10 mouse cellular contexts compared by ENCODE assay signal in genomic region chr9:102183663-102184274, GRCm38 (mm10).
A peak's percentile ranks its signal among the peaks of the same experiment; 100 is the strongest.
DNase-seq lines count a peak whose midpoint lies in the region; ATAC-seq and TF ChIP-seq lines count a peak whose summit lies in the region.
"Had no signal": no experiment of that assay in that cellular context is flagged by ENCODE, and none has a peak within 500 bp of the region (broad histone marks: within the 10 kb centered on the region; RNA-seq: fewer than 3 reads in every experiment).

No protein-coding gene starts in this region.

- peak overlapping the region; percentile 41 for H3K4me2 ChIP-seq in heart, embryonic 14.5 days (ENCODE audit: low read length)
- H3K4me2 ChIP-seq in neural tube, embryonic 13.5 days = no peak overlapping the region
- H3K4me2 ChIP-seq in neural tube, embryonic 15.5 days = no peak overlapping the region
- H3K4me2 ChIP-seq in forebrain, postnatal 0 days (ENCODE audit: low read depth) = no peak overlapping the region
- no peak overlapping the region for H3K4me2 ChIP-seq in midbrain, embryonic 14.5 days (ENCODE audit: low read length)
- H3K4me2 ChIP-seq: stomach, embryonic 15.5 days had no signal

- no peak for DNase-seq in heart, adult 11 months
- DNase-seq in forebrain, postnatal 0 days = peak; percentile 81
- DNase-seq in midbrain, embryonic 14.5 days = peak; percentile 44
- DNase-seq in kidney, postnatal 25 days = no peak
- DNase-seq: gastrocnemius, postnatal 36 days had no signal

- H3K9me3 ChIP-seq in heart, embryonic 14.5 days (ENCODE audit: control insufficient read depth, low read length) = no peaks in the 10 kb centered on the region
- no peaks in the 10 kb centered on the region for H3K9me3 ChIP-seq in neural tube, embryonic 13.5 days
- no peaks in the 10 kb centered on the region for H3K9me3 ChIP-seq in neural tube, embryonic 15.5 days (replicated peaks)
- no peaks in the 10 kb centered on the region for H3K9me3 ChIP-seq in forebrain, postnatal 0 days (ENCODE audit: low read length)
- H3K9me3 ChIP-seq in midbrain, embryonic 14.5 days (ENCODE audit: control insufficient read depth, low read length) = no peaks in the 10 kb centered on the region
- H3K9me3 ChIP-seq: stomach, embryonic 15.5 days had no signal

- H3K9ac ChIP-seq in heart, embryonic 14.5 days (ENCODE audit: low read length) = no peak overlapping the region
- no peak overlapping the region for H3K9ac ChIP-seq in neural tube, embryonic 13.5 days
- H3K9ac ChIP-seq in neural tube, embryonic 15.5 days (replicated peaks) = no peak overlapping the region
- no peak overlapping the region for H3K9ac ChIP-seq in forebrain, postnatal 0 days
- no peak overlapping the region for H3K9ac ChIP-seq in midbrain, embryonic 14.5 days (replicated peaks; ENCODE audit: low read length)
- H3K9ac ChIP-seq: stomach, embryonic 15.5 days had no signal

- H3K27me3 ChIP-seq in heart, embryonic 14.5 days (ENCODE audit: control insufficient read depth, insufficient read depth, low read length) = peaks cover 11% of the 10 kb centered on the region; the same call in 1 of the 2 replicates
- H3K27me3 ChIP-seq in neural tube, embryonic 13.5 days = peaks cover 74% of the 10 kb centered on the region
- 0 out of 2 replicates have a peak, but pooled peaks cover 8% of the 10 kb centered on the region for H3K27me3 ChIP-seq in neural tube, embryonic 15.5 days (replicated peaks)
- no peaks in the 10 kb centered on the region for H3K27me3 ChIP-seq in forebrain, postnatal 0 days (ENCODE audit: insufficient read depth, low read length)
- H3K27me3 ChIP-seq in midbrain, embryonic 14.5 days (ENCODE audit: control insufficient read depth, insufficient read depth, low read length) = no peaks in the 10 kb centered on the region
- H3K27me3 ChIP-seq: stomach, embryonic 15.5 days had no signal

- no peak overlapping the region for H3K27ac ChIP-seq in heart, embryonic 14.5 days (replicated peaks in 1 of 2; ENCODE audit: control insufficient read depth in 1 of 2, insufficient read depth in 1 of 2, low read depth in 2 of 2, low read length in 2 of 2)
- H3K27ac ChIP-seq in neural tube, embryonic 13.5 days (replicated peaks) = 0 out of 2 replicates have a peak overlapping the region, but pooled peaks have one; percentile 20
- no peak overlapping the region for H3K27ac ChIP-seq in neural tube, embryonic 15.5 days (replicated peaks)
- no peak overlapping the region for H3K27ac ChIP-seq in forebrain, postnatal 0 days (ENCODE audit: low read depth, low read length)
- no peak overlapping the region; the same call in 1 of the 2 replicates for H3K27ac ChIP-seq in midbrain, embryonic 14.5 days (replicated peaks; ENCODE audit: low read depth, low read length)
- H3K27ac ChIP-seq: stomach, embryonic 15.5 days had no signal

- H3K4me3 ChIP-seq in heart, embryonic 14.5 days (ENCODE audit: control insufficient read depth in 1 of 2, insufficient read depth in 1 of 2, low read depth in 1 of 2, low read length in 2 of 2) = no peak overlapping the region
- no peak overlapping the region for H3K4me3 ChIP-seq in neural tube, embryonic 13.5 days
- no peak overlapping the region for H3K4me3 ChIP-seq in neural tube, embryonic 15.5 days (replicated peaks)
- H3K4me3 ChIP-seq in forebrain, postnatal 0 days (ENCODE audit: low read depth, low read length) = no peak overlapping the region
- H3K4me3 ChIP-seq in midbrain, embryonic 14.5 days (replicated peaks; ENCODE audit: low read depth, low read length) = no peak overlapping the region
- H3K4me3 ChIP-seq: stomach, embryonic 15.5 days had no signal

- WGBS in heart, embryonic 14.5 days = 35% methylated on average over 22 of the region's 22 CpGs
- 63% methylated on average over 22 of the region's 22 CpGs for WGBS in neural tube, embryonic 13.5 days
- WGBS in neural tube, embryonic 15.5 days = 51% methylated on average over 22 of the region's 22 CpGs
- 51% methylated on average over 22 of the region's 22 CpGs for WGBS in forebrain, postnatal 0 days
- WGBS in midbrain, embryonic 14.5 days = 69% methylated on average over 22 of the region's 22 CpGs

- TF ChIP-seq CTCF in forebrain, postnatal 0 days (IDR thresholded peaks at IDR 0.05; ENCODE audit: low read depth) = no peak; the same call in 1 of the 2 replicates

- H3K36me3 ChIP-seq in heart, embryonic 14.5 days (ENCODE audit: control insufficient read depth, insufficient read depth, low read length) = no peaks in the 10 kb centered on the region
- no peaks in the 10 kb centered on the region for H3K36me3 ChIP-seq in neural tube, embryonic 13.5 days
- no peaks in the 10 kb centered on the region for H3K36me3 ChIP-seq in neural tube, embryonic 15.5 days
- no peaks in the 10 kb centered on the region; the same call in 1 of the 2 replicates for H3K36me3 ChIP-seq in forebrain, postnatal 0 days (ENCODE audit: insufficient read depth)
- H3K36me3 ChIP-seq in midbrain, embryonic 14.5 days (ENCODE audit: control insufficient read depth, insufficient read depth, low read length) = no peaks in the 10 kb centered on the region
- H3K36me3 ChIP-seq: stomach, embryonic 15.5 days had no signal

- H3K4me1 ChIP-seq in heart, embryonic 14.5 days (ENCODE audit: control insufficient read depth in 2 of 2, insufficient read depth in 2 of 2, low read length in 2 of 2) = peaks cover 0 to 7% of the 10 kb centered on the region in 2 experiments; a peak in 1 of 4 replicates
- peaks cover 35% of the 10 kb centered on the region for H3K4me1 ChIP-seq in neural tube, embryonic 13.5 days (replicated peaks)
- peaks cover 24% of the 10 kb centered on the region for H3K4me1 ChIP-seq in neural tube, embryonic 15.5 days
- no peaks in the 10 kb centered on the region for H3K4me1 ChIP-seq in forebrain, postnatal 0 days (ENCODE audit: insufficient read depth)
- peaks cover 41% of the 10 kb centered on the region for H3K4me1 ChIP-seq in midbrain, embryonic 14.5 days (ENCODE audit: control insufficient read depth, insufficient read depth, low read length)

- no peak for ATAC-seq in heart, embryonic 14.5 days (ENCODE audit: insufficient number of reproducible peaks, insufficient read depth, low FRiP score, low read depth)
- ATAC-seq in neural tube, embryonic 13.5 days (ENCODE audit: low read depth) = no peak
- ATAC-seq in neural tube, embryonic 15.5 days (ENCODE audit: low FRiP score) = no peak
- peak; percentile 87 for ATAC-seq in forebrain, postnatal 0 days
- no peak for ATAC-seq in midbrain, embryonic 14.5 days (ENCODE audit: low FRiP score, low TSS enrichment)
- ATAC-seq in megakaryocyte-erythroid progenitor cell, adult 5-6 weeks (replicated peaks; ENCODE audit: low FRiP score, low TSS enrichment, poor library complexity, severe bottlenecking) = no peak

Comparison
In these comparisons a context has a peak if more than half of its experiments do, and no peak if none do; other contexts are left out.
1. DNase-seq: peak in forebrain, postnatal 0 days (single experiment) and midbrain, embryonic 14.5 days (single experiment); none in heart, adult 11 months (single experiment) and kidney, postnatal 25 days (0 of 2).